Mouse (Mus musculus): ENCODE measurements around the gene Ginm1. TPM values are rescaled to one million over a fixed set of nuclear protein-coding genes. Genes with fewer than 3 reads are reported as not detected.
A peak's percentile ranks its signal among the peaks of the same experiment; 100 is the strongest.

The Ginm1 gene
- polyA plus RNA-seq (2012; rRNA removed): 28.7 and 32.4 TPM in 2 replicates

DNA sequence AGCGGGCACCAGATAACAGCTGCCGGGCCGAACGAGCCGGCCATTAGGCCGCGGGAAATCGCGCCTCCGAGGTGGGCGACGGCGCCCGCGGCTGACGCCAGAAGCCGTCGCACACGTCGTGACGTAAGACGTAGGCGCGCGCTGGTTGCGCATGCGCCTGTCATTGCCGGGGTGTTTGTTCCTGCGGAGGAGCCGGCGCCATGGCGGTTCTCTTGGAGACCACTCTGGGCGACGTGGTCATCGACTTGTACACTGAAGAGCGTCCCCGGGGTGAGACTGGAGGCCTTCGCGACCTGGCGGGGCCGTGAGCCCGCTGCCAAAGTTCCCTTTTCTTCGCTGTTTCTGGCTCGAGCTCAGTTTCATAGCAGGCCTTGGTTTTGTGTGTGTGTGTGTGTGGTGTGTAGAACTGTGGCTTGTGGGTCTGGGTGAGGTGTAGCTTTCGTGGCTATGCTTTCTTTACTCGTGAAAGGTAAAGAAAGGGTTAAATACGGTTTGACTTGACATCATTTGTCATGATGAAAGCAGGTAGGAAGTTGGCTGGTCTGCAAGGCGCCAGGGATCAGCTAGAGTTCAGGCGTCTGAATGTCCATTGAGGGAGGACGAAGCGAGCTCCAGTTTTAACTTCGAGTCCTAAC lies at the start of gene Ginm1, which contains the start of gene Ppil4:
Gene Ginm1, minus strand, starts transcription at position 74 of the 635 bp plus-strand sequence.
Gene Ppil4, plus strand, starts transcription at position 141 of the 635 bp plus-strand sequence.
- DNase-seq (ENCODE audit: extremely low spot score in 1 of 2, low spot score in 1 of 2): peak; percentile 72 to 91

DNA sequence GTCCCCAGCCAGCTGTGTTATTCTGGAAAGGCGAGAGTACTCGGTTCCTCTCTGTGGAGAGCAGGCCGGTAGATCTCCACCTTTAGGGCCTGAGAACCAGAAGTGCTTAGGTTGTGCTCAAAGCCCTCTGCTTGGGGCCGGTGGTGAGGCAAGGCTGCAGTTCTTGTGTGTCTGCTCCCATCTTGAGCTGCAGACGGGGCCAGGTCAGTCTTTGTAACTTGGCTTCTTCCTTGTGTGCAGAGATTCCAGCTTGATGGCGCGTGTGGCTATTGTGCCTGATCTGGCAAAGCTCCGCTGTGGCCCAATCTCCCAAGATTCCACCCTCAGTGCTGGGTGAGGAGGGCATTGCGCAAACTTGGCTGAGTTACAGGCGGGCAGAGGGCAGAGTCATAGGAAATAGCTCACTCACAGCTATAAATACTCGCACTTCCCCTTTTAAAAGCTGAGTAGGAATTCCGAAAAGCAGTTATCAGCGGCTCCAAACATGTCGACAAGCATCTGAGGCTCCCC lies 49.0 kb upstream of the Ginm1 start:
- DNase-seq (ENCODE audit: extremely low spot score in 1 of 2, low spot score in 1 of 2): peak in 1 of 2 experiments; percentile 19

DNA sequence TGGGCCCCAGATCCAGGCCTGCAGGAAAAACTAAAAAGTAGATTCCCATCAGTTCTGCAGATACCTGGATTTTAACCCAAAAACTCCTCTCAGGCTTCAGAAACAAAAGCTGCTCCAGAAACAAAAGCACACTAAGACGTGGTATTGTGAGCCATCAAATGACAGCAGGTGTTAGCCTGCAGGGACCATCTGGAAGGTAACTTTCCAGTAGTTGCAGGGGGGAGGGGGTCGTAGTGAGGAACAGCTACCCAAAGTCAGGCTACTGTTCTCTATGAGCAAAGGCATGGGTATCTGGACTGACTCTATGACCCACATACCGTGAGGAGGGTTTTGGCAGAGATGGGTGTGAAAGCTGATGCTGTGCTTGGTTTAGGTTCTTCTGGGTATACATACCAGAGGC lies 48.2 kb upstream of the Ginm1 start:
- DNase-seq (ENCODE audit: extremely low spot score in 1 of 2, low spot score in 1 of 2): no peak

GRCm38 (mm10) chr10:7840353-7840733 lies 47.7 kb upstream of the Ginm1 start:
- DNase-seq (ENCODE audit: extremely low spot score in 1 of 2, low spot score in 1 of 2): no peak

DNA sequence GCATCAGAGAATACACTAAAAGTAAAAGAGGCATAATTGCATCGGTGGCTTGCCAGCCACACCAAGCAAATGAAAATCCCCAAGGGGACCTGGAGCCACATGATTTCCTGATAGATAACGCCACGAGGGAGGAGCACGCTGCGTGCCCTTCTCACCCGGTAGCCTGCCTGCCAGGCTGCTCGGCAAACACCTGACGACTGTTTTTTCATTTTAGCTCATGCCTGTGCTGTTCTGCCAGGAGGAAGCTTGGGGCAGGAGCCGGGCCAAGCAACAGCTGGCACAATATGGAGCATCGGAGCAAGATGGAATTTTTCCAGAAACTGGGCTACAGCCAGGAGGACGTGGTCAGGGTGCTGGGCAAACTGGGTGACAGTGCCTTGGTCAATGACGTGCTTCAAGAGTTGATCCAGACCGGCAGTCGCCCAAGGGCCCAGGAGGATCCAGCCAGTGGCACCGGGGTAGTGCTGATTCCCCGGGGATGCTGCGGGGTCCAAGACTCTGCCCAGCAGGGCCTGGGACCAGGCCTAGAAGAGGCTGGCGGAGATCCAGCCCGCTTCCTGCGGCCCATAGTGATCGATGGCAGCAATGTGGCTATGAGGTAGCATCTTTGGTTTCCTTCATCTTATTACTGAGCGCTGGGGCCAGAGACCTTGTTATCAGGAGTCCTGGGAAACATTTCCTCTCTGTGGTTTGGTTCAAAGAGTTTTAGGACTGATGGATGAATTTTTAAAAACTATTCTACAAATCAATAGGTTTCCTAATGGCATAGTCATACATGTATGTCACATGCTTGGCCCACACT lies 47.1 kb upstream of the Ginm1 start:
- DNase-seq (ENCODE audit: extremely low spot score in 1 of 2, low spot score in 1 of 2): no peak

DNA sequence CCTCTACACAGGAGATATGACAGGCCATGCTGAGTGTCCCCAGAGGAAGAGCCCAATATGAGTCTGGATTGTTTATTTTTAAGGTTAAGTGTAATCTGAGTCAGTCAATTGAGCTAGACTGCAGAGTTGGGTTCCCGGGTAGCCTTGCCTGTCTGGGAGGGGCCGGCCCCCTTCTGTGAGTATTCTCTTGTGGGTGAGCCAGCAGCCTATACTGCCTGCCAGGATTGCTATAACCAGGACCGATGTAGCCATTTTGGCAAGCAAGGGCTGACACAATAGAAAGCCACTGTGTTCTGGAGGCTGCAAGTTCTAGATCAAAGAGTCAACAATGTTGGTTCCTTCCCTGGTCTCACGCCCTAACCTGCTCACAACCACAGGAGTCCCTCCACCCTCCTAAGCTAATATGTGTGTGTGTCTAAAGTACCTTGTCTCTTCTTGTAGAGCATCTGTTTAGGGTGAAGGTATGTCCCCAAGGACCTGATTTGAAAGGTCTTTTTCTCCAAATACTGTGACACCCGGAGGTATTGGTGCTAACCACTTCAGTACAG lies 46.3 kb upstream of the Ginm1 start:
- no peak for DNase-seq (ENCODE audit: extremely low spot score in 1 of 2, low spot score in 1 of 2)

DNA sequence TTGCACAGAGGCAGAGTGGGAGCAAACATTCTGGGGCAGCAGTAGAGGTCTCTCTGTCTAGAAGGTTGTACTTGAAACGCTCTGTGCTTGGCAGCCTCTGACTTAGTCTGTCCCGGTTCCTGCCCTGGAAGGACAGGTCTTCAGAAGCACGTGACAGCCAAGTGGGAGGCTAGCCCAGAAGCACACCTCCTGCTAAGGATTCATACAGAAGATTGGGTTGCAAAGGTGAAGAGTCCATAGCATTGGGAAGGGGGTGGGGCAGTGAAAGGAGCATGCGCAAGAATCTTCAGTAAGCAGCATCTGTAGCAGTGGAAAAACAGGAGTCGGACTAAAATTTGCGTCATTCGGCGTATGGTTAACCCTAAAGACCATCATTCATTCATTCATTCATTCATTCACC lies 45.4 kb upstream of the Ginm1 start:
- DNase-seq (ENCODE audit: extremely low spot score in 1 of 2, low spot score in 1 of 2): no peak

- DNase-seq (ENCODE audit: extremely low spot score in 1 of 2, low spot score in 1 of 2): no peak
Measured at GRCm38 (mm10) chr10:7837446-7837845, 44.8 kb upstream of the Ginm1 start.

GRCm38 (mm10) chr10:7836902-7837301 lies 44.3 kb upstream of the Ginm1 start:
- DNase-seq (ENCODE audit: extremely low spot score in 1 of 2, low spot score in 1 of 2): no peak

- no peak for DNase-seq (ENCODE audit: extremely low spot score in 1 of 2, low spot score in 1 of 2)
Measured at GRCm38 (mm10) chr10:7834671-7835225, 42.1 kb upstream of the Ginm1 start.

DNA sequence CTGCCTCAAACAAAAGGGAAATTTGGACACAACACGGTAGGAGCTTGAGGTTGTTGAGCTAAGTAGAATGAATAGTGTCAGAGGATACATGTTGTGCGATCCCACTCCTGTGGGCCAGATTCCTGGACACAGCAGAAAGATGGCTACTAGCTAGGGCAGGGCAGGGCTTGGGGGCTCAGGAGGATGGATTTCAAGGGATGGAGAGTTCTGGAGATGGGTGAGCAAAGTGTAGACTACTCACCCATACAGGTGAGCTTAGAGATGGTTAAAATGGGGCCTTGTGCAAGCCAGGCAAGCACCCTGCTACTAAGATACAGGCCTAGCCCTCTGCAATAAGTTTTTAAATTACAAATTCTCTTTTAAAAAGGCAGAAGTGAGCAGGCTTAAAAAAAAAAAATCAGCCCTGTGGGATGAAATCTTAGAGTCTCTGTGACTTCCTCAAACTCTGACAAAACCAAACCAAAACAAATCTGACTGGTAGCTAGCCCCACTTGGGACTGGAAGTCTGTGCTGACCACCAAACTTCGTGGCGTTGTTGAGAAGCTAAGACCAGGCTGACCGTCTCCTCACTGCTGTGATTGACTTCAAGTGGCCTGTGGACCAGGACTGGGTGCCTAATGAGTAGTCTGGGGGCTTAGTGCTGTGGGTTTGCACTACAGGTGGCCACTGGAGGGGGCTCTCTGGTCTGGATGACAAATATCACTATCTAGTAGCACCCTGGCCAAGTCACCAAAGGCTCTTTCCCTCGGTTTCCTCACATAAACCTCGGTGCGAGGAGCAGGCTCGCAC lies 40.9 kb upstream of the Ginm1 start:
- DNase-seq (ENCODE audit: extremely low spot score in 1 of 2, low spot score in 1 of 2): no peak

GRCm38 (mm10) chr10:7832171-7832676 lies 39.6 kb upstream of the Ginm1 start, which contains the start of gene Zc3h12d:
Gene Zc3h12d, plus strand, starts transcription at chr10:7832470.
- DNase-seq (ENCODE audit: extremely low spot score in 1 of 2, low spot score in 1 of 2): no peak

DNA sequence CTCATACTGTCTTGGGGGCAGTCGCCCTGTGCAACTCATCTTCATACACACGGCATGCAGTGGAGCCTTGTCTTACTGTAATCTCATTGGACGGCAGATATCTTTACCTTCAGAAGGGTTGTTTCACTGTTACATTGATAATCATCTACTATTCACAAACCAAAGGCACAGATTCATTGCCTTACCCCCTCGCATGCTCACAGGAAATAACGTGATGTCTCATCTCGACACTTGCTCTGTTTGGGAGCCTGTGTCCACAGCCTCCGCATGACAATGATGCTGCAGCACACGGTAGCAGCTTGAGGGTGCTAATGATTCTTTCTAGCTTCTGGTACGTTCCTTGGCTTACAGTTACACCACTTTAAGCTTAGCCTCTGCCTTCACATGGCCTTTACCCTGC lies 33.5 kb upstream of the Ginm1 start:
- no peak for DNase-seq (ENCODE audit: extremely low spot score in 1 of 2, low spot score in 1 of 2)

DNA sequence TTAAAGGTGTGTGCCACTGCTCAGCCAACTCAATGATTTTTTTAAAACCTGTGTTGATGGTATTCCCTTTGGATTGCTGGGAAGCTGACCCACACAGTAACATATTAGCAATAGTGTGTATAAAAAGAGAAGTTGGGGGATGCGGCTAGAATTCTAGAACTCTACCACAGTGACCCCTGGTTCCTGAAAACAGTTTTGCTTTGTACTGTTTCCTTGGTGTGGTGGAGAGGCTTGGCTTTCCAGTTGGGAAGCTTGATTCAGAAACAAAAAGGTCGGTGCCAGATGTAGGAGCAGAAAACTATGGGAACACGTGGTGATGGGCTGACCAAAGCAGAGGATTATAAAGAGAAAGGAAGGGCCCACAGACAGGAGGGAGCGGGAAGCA lies 32.6 kb upstream of the Ginm1 start:
- DNase-seq (ENCODE audit: extremely low spot score in 1 of 2, low spot score in 1 of 2): no peak

GRCm38 (mm10) chr10:7824663-7825280 lies 32.1 kb upstream of the Ginm1 start:
- no peak for DNase-seq (ENCODE audit: extremely low spot score in 1 of 2, low spot score in 1 of 2)

- DNase-seq (ENCODE audit: extremely low spot score in 1 of 2, low spot score in 1 of 2): no peak
Measured at GRCm38 (mm10) chr10:7821981-7822380, 29.4 kb upstream of the Ginm1 start.

DNA sequence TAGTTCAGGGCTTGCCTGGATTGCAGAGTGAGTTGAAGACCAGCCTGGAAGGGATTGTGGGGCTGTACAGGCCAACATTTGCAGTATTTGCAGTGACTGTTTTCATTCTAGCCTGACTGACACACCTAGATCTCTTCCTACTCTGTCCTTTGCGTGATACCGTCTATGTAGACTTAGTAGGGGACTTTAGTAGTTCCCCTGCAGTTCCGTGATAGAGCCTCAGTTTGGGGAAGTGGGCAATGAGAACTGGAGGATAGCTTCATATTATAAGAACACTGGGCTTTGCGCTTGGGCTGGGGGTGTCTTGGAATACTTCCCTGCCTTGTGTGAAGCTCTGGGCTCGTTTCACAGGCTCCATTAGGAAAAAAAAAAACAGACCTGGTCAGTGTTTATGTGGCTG lies 27.5 kb upstream of the Ginm1 start:
- no peak for DNase-seq (ENCODE audit: extremely low spot score in 1 of 2, low spot score in 1 of 2)

DNA sequence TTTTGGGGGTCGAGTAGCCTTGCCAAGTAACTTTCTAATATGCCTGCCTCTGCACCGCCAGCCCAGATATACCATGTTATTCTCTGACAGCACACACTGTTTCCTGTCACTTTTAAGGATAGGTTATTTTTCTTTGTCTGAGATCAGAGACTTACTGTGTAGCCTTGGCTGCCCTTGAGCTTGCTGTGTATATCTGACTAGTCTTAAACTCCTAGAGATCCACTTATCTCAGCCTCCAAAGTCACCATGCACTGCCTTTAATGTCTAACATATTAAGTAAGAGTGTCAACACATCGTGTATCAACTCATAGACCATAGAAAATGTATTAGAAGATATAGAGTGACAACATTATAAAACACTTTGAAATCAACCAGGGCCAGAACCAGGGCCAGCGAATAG lies 27.0 kb upstream of the Ginm1 start:
- no peak for DNase-seq (ENCODE audit: extremely low spot score in 1 of 2, low spot score in 1 of 2)

DNA sequence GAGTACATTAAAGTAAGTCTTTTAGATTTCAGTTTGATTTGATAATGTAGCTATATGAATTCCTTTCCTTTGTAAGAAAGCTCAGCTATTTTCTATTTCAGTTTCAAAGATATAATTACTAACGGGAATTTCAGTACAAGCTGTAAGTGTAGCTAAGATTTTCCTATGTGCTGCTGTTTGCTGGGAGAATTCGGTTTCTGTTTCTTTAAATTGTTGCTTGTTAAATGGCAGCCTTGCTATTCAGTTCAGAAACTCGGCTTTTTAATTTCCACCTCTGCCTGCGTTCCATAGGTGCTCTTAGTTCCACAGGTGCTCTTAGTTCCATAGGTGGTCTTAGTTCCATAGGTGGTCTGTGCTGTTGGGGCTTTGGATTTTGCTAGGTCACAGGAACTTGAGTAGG lies 26.5 kb upstream of the Ginm1 start:
- no peak for DNase-seq (ENCODE audit: extremely low spot score in 1 of 2, low spot score in 1 of 2)

GRCm38 (mm10) chr10:7818676-7819075 lies 26.1 kb upstream of the Ginm1 start:
- DNase-seq (ENCODE audit: extremely low spot score in 1 of 2, low spot score in 1 of 2): no peak

All from frontal cortex, adult 2 months (tissue).